Mouse (Mus musculus) embryo, embryonic 10.5 days (tissue): ENCODE measurements around the gene Ramp2.

ENCODE experiments used
- DNase-seq: peaks from one replicate; pipeline ENCODE4 v3.0.0-alpha.2; 2015; ENCODE audit warnings: low spot score

Gene Ramp2

GRCm38 (mm10) chr11:101235429-101235828 is 10.4 kb upstream of the Ramp2 start:
- no peak for DNase-seq

GRCm38 (mm10) chr11:101236782-101237181 is 9.0 kb upstream of the Ramp2 start:
- DNase-seq = no peak

GRCm38 (mm10) chr11:101238071-101238647 is 7.7 kb upstream of the Ramp2 start:
- DNase-seq = no peak

GRCm38 (mm10) chr11:101245071-101245470 is 757 bp upstream of the Ramp2 start:
- DNase-seq = peak; percentile 76

GRCm38 (mm10) chr11:101246702-101247012 is 829 bp downstream of the Ramp2 start:
- DNase-seq = no peak

- no peak for DNase-seq
Observed at GRCm38 (mm10) chr11:101247521-101248030, 1.7 kb downstream of the Ramp2 start.

- DNase-seq = peak; percentile 83
Observed at GRCm38 (mm10) chr11:101248258-101248994, 2.6 kb downstream of the Ramp2 start.

- no peak for DNase-seq
Observed at GRCm38 (mm10) chr11:101251031-101251430, 5.2 kb downstream of the Ramp2 start.

GRCm38 (mm10) chr11:101252941-101253340 is 7.1 kb downstream of the Ramp2 start:
- peak; percentile 48 for DNase-seq

- peak; percentile 92 for DNase-seq
Observed at GRCm38 (mm10) chr11:101253613-101254389, 8.0 kb downstream of the Ramp2 start, which contains the start of gene Vps25. Vps25 (plus strand) TSS chr11:101253707.

- no peak for DNase-seq
Observed at GRCm38 (mm10) chr11:101255826-101256775, 10.3 kb downstream of the Ramp2 start.

- DNase-seq = no peak
Observed at GRCm38 (mm10) chr11:101259261-101259712, 13.5 kb downstream of the Ramp2 start.

- peak; percentile 74 for DNase-seq
Observed at GRCm38 (mm10) chr11:101259948-101260825, 14.4 kb downstream of the Ramp2 start, which contains the start of gene Wnk4. Wnk4 (plus strand) TSS chr11:101260567.

- DNase-seq = no peak
Observed at GRCm38 (mm10) chr11:101260826-101261380, 15.1 kb downstream of the Ramp2 start.

- DNase-seq = peak; percentile 56
Observed at GRCm38 (mm10) chr11:101262272-101262967, 16.6 kb downstream of the Ramp2 start.

GRCm38 (mm10) chr11:101263138-101263988 is 17.5 kb downstream of the Ramp2 start:
- peak; percentile 47 for DNase-seq

GRCm38 (mm10) chr11:101263989-101264280 is 18.1 kb downstream of the Ramp2 start:
- DNase-seq = peak; percentile 50

- DNase-seq = peak; percentile 64
Observed at GRCm38 (mm10) chr11:101264954-101265471, 19.2 kb downstream of the Ramp2 start.
